Mouse (Mus musculus): Measurements from ENCODE around the gene Tcf7l2. TPM values are rescaled to one million over a fixed set of nuclear protein-coding genes. Genes with fewer than 3 reads are reported as not detected.

Gene Tcf7l2
- total RNA-seq, 2 experiments from 2014 or later = 8.1 to 12.1 TPM

DNA sequence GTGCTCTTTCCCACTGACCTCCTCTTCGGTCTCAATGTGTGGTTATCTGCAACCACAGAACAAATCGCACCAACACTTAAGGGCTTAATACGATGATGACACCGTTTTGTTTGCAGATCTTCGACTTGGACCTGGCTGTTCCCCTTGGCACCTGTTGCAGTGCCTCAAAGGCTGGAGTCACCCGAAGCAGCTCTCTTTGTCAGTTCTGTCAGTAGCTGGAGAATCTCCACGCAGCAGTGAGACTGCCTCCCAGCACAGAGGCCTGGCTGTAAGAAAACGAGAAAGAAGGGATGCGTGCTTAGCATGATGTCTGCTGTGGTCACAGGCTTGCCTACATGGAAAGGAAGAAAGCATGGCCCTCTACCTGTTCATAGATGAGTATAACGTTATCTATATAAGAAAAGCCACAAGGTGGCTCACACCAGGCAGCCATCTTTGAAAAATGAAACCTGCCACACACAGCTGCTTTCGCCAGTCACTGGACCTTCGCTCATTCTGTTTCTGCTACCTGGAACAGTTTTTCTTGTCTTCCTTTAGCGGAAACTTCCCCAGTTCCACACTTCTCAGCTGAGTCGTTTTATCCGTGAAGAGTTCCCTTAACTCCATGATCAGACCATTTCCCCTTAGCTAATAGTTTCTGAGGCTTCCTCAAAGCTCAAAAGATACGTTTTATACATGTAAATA is 21.1 kb upstream of the Tcf7l2 start:
- intact Hi-C loops (cut with DNase I) = no loop called here
- DNase-seq (ENCODE audit: low spot score in 2 of 2) = no peak

GRCm38 (mm10) chr19:55722376-55722775 is 19.2 kb upstream of the Tcf7l2 start:
- intact Hi-C loops (cut with DNase I) = no loop called here
- DNase-seq (ENCODE audit: low spot score in 2 of 2) = no peak

DNA sequence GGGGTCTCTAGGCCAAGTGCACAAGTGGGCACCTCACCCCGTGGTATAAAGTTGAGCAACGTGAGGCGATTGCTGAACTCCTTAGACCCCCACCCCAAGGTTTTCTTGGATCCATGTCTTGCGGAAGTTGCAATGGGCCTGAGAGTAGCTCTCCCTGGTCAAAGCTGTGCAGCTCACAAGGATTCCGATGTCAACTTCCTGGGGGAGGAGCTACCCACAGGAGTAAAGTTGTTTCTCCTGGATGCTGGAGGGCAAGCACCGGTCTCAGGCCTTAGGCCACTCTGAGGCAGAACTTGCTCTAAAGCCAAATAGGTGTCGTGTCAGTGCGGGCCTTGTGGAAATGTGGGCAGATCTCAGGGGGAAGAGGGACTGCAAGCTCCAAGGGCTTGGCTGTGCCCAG is 12.2 kb upstream of the Tcf7l2 start:
- DNase-seq (ENCODE audit: low spot score in 2 of 2) = no peak
- intact Hi-C loops (cut with DNase I) = no loop called here

GRCm38 (mm10) chr19:55732499-55732898 is 9.1 kb upstream of the Tcf7l2 start:
- intact Hi-C loops (cut with DNase I) = no loop called here
- DNase-seq (ENCODE audit: low spot score in 2 of 2) = no peak

GRCm38 (mm10) chr19:55732994-55733393 is 8.6 kb upstream of the Tcf7l2 start:
- DNase-seq (ENCODE audit: low spot score in 2 of 2) = no peak
- intact Hi-C loops (cut with DNase I) = no loop called here

DNA sequence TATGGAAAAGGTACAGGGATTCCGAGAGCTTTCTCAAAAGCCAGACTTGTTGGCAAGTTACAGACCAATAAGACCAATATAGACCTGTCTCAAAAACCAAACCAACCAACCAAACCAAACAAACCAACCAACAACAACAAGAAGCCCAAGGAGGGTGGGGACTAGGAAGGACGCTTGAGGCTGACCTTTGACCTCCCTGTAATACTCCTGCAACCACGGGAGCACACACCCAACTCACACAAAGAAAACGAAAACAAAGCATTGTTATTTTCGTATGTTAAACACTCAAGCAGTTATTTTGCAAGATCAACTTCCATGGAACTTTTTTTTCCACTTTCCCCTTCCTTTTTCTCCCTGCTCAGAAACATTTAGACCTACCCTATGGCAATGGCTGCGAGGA is 5.6 kb upstream of the Tcf7l2 start:
- no peak for DNase-seq (ENCODE audit: low spot score in 2 of 2)
- intact Hi-C loops (cut with DNase I) = no loop called here

DNA sequence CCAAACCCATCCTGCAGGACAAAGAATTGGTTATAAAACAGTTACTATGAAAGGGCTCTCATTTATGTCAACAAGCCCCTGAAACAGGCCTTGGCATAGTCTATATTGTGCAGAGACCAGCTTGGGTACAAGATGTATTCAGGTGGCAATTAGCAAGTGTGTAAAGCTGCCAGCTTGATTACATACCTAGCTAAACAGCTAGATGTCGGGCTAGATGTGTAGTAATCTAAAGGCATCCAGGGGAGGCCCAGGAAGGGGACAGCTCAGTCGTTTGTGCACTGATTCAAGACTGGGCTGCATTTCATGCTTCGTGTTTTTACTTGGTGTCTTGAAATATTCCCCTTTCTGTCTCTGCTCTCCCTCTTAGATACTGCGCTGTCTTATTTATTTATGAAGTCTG is 1.9 kb upstream of the Tcf7l2 start:
- intact Hi-C loops (cut with DNase I) = loop anchor here (5.0 to 10.0 kb wide), 7 partner anchors 98 to 402 kb away; no protein-coding TSS in a partner anchor
- DNase-seq (ENCODE audit: low spot score in 2 of 2) = no peak

DNA sequence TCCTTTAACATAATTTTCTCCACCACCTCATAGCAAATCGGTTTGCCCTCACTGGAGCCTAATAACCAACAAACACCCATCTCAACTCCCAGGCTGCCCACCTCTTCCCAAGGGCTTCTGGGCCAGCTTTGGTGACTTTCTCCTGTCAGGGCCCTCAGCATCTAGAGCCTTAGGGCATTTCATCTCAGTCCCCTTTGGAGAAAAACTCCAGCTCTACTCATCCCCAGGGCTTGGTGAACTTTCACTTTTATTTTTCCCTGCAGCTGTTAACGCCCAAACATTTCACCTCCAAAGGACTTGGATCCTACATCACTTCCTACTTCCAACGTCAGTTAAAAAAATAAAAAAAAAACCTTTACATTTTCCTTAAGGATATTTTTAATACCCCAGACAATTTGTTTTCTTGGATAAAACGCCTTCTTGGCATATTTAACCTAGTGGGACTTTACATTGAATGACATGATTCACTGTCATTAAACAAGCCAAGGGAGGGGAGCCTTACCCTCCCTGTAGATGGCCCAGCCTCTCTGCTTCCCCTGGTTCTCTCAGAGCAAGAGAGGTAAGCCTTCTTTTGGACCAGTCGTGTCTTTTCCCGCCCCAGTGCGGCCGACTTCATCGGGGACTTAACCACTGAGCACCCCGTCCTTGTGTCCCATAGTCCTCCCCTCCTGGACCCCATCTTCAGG is 724 bp upstream of the Tcf7l2 start:
- intact Hi-C loops (cut with DNase I) = loop anchor here (5.0 to 10.0 kb wide), 7 partner anchors 96 to 404 kb away; no protein-coding TSS in a partner anchor
- DNase-seq (ENCODE audit: low spot score in 2 of 2) = no peak

GRCm38 (mm10) chr19:55742386-55743000 is 873 bp downstream of the Tcf7l2 start:
- peak in 1 of 2 experiments; percentile 6 for DNase-seq (ENCODE audit: low spot score in 2 of 2)
- intact Hi-C loops (cut with DNase I) = loop anchor here (5.0 to 10.0 kb wide), 7 partner anchors 95 to 405 kb away; no protein-coding TSS in a partner anchor

DNA sequence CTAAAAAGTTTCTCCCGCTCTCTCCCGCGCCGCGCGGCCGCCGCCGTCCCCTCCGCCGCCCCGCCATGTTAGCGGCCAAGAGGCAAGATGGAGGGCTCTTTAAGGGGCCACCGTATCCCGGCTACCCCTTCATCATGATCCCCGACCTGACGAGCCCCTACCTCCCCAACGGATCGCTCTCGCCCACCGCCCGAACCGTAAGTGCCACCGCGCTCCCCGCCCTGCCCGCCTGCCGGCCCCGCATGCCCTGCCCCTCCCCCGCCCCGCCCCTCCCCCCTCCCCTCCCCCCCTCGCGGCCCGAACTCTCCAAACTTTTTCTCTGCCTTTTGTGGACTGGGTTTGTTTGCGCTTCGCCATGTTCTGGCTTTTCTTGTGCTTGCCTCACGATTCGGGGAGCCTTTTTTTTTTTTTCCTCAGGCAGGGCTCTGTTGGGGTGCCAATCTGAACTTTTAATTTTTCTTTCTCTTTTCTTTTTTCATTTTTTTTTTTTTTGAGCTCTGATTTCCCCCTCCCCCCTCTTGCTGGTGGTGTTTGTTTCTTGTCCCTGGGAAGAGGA is 1.5 kb downstream of the Tcf7l2 start:
- peak in 1 of 2 experiments; percentile 8 for DNase-seq (ENCODE audit: low spot score in 2 of 2)

GRCm38 (mm10) chr19:55743557-55744441 is 2.2 kb downstream of the Tcf7l2 start:
- peak in 1 of 2 experiments; percentile 44 for DNase-seq (ENCODE audit: low spot score in 2 of 2)
- intact Hi-C loops (cut with DNase I) = loop anchor here (5.0 to 10.0 kb wide), 7 partner anchors 94 to 406 kb away; no protein-coding TSS in a partner anchor

More for the DNA sequence above, 1.5 kb downstream of the Tcf7l2 start:
- intact Hi-C loops (cut with DNase I) = loop anchor here (5.0 to 10.0 kb wide), 7 partner anchors 94 to 406 kb away; no protein-coding TSS in a partner anchor

GRCm38 (mm10) chr19:55744576-55745191 is 3.1 kb downstream of the Tcf7l2 start:
- no peak for DNase-seq (ENCODE audit: low spot score in 2 of 2)
- intact Hi-C loops (cut with DNase I) = loop anchor here (5.0 to 10.0 kb wide), 7 partner anchors 93 to 407 kb away; no protein-coding TSS in a partner anchor

- no peak for DNase-seq (ENCODE audit: low spot score in 2 of 2)
These were observed 3.6 kb downstream of the Tcf7l2 start for GRCm38 (mm10) chr19:55745192-55745578.

DNA sequence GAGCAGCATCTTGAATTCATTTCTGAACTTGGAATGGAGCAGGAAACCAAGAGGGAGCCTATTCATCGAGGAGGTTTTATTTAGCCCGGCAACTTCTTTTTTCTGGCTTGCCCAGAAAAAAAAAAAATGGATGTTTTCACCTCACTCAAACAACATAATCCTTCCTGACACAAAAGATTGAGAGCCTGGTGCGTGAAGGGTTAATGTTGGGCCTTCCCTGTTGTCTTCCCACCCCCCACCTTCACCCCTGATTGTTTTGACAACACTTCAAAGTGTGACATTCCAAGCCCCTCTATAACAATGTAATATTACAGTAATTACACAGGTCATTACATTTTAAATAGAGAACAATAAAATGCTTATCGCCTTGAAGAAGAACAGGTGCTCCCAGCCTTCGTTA is 4.6 kb downstream of the Tcf7l2 start:
- intact Hi-C loops (cut with DNase I) = loop anchor here (10.0 kb wide), 1 partner anchor 331 kb away; no protein-coding TSS in a partner anchor
- DNase-seq (ENCODE audit: low spot score in 2 of 2) = no peak

More at GRCm38 (mm10) chr19:55745192-55745578, 3.6 kb downstream of the Tcf7l2 start:
- intact Hi-C loops (cut with DNase I) = loop anchor here (10.0 kb wide), 1 partner anchor 330 kb away; no protein-coding TSS in a partner anchor

GRCm38 (mm10) chr19:55747237-55747925 is 5.8 kb downstream of the Tcf7l2 start:
- intact Hi-C loops (cut with DNase I) = loop anchor here (10.0 kb wide), 1 partner anchor 333 kb away; no protein-coding TSS in a partner anchor
- no peak for DNase-seq (ENCODE audit: low spot score in 2 of 2)

DNA sequence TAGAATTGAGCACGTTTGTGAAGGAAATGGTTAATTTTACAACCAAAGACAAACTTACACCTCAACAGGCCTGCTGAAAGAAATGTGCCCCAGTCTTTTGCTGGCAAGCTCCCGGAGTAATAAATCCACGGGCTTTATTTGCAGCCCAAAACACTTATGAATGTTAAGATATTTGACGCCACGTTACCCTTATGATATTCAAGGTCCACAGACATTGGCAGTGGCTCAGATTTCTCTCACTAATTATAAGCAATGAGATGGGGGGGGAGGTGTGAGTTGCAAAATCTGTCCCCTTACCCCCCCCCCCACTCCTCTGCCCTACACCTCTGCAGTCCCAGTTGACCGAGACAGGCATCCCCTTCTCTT is 6.3 kb downstream of the Tcf7l2 start:
- intact Hi-C loops (cut with DNase I) = loop anchor here (10.0 kb wide), 1 partner anchor 333 kb away; no protein-coding TSS in a partner anchor
- no peak for DNase-seq (ENCODE audit: low spot score in 2 of 2)

- DNase-seq (ENCODE audit: low spot score in 2 of 2) = no peak
- intact Hi-C loops (cut with DNase I) = loop anchor here (10.0 kb wide), 1 partner anchor 334 kb away; no protein-coding TSS in a partner anchor
These were observed 7.2 kb downstream of the Tcf7l2 start for GRCm38 (mm10) chr19:55748801-55749200.

DNA sequence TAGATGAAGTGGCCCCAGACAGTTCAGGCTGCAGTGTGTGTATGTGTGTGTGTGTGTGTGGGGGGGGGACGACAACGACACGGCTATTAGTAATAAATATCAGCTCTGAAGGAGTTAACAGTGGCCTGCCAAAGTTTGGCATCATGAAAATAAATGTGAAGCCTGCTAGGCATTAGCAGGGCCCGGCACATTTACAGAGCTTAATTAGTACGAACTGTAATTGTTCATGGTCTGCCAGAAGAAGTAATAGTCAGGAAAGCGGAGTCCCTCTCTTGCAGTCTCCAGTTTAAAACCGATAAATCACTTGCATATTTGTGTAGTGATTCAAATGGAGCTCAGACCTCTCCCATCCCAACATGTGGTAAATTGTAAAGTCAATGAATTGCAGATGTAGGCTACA is 7.9 kb downstream of the Tcf7l2 start:
- no peak for DNase-seq (ENCODE audit: low spot score in 2 of 2)
- intact Hi-C loops (cut with DNase I) = loop anchor here (10.0 kb wide), 1 partner anchor 335 kb away; no protein-coding TSS in a partner anchor
